Mouse (Mus musculus) liver, adult 2 months (tissue): ENCODE measurements around the gene Mylip. TPM values are rescaled to one million over a fixed set of nuclear protein-coding genes. Genes with fewer than 3 reads are reported as not detected.

ENCODE experiments used
- DNase-seq: peaks from one replicate; pipeline ENCODE4 v3.0.0-alpha.2; 2011; ENCODE audit warnings: low read depth, low spot score; ENCODE audit errors: extremely low read depth
- H3K27ac ChIP-seq: fragments of 200-500 bp; replicated peaks from 2 replicates; pipeline ENCODE4 v1.5.1; 2012; ENCODE audit warnings: low read depth, mild to moderate bottlenecking, control low read depth, inconsistent platforms, low read length; ENCODE audit not compliant: insufficient read depth
- H3K27me3 ChIP-seq: fragments of 200-500 bp; 2 replicates; pipeline ENCODE4 v1.6.1; 2012; ENCODE audit warnings: mild to moderate bottlenecking, moderate library complexity, low read length, inconsistent platforms; ENCODE audit not compliant: control insufficient read depth, insufficient read depth
- H3K36me3 ChIP-seq: fragments of 200-500 bp; 2 replicates; pipeline ENCODE4 v1.6.1; 2012; ENCODE audit warnings: low read length, inconsistent platforms; ENCODE audit not compliant: control insufficient read depth, insufficient read depth
- H3K4me1 ChIP-seq: fragments of 200-500 bp; 2 replicates; pipeline ENCODE4 v1.6.1; 2011; ENCODE audit warnings: low read length; ENCODE audit not compliant: control insufficient read depth, insufficient read depth
- H3K4me3 ChIP-seq: fragments of 200-500 bp; 2 replicates; pipeline ENCODE4 v1.5.1; 2011; ENCODE audit warnings: low read depth, mild to moderate bottlenecking, control low read depth, low read length, moderate library complexity; ENCODE audit not compliant: insufficient read depth
- H3K79me2 ChIP-seq: fragments of 200-500 bp; 2 replicates; pipeline ENCODE4 v1.6.1; 2012; ENCODE audit warnings: inconsistent platforms, mild to moderate bottlenecking, low read length, moderate library complexity; ENCODE audit not compliant: control insufficient read depth, insufficient read depth
- H3K9ac ChIP-seq: fragments of 200-500 bp; 2 replicates; pipeline ENCODE4 v1.6.1; 2012; ENCODE audit warnings: low read depth, mild to moderate bottlenecking, control low read depth, inconsistent platforms, low read length
- CTCF ChIP-seq: fragments of 200-500 bp; IDR thresholded peaks from 2 replicates; pipeline ENCODE4 v1.5.1; 2011; ENCODE audit warnings: low read depth, low read length, control low read depth
- POLR2A ChIP-seq: fragments of 200-500 bp; IDR thresholded peaks from 2 replicates; pipeline ENCODE4 v1.6.1; 2011; ENCODE audit warnings: low read length, control low read depth; ENCODE audit not compliant: insufficient read depth; ENCODE audit errors: extremely low read depth
- WGBS: fragments of 180-500 bp; shearing (Covaris S2); methylation state at CpG from one replicate; pipeline ENCODE4 v1.1.7; 2018; 5-methylcytosine and 5-hydroxymethylcytosine counted together
- polyA plus RNA-seq: library from polyadenylated mRNA; depleted of rRNA; stranded (reverse); fragments of >200 nt; gene quantifications from 2 replicates; pipeline ENCODE4 v1.2.3, GENCODE M21; 2012; rRNA removed
- total RNA-seq: library from RNA; depleted of rRNA; stranded (reverse); fragments of >200 nt; gene quantifications from 2 replicates; pipeline ENCODE4 v1.2.3, GENCODE M21; 2014; rRNA removed

Mylip gene
- total and polyA plus RNA-seq, 2 experiments = 4.8 to 9.5 TPM

DNA sequence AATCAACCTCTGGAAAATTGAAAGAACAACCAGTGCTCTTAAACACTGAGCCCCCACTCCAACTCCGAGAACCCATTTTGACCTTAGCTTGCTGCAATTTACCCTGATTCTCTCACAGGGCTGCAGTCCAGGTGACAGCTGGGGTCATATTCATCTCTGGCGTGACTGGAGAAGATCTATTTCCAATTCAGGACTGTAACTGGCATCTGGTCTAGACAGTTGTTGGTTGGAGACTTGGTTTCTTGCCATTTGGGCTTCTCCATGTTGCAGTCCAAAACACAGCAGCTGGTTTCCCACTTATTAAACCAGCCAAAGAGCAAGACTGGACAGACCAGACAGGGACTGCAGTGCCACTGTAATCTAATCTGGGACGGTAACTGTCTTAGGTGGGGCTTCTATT, 70.6 kb downstream of the Mylip start:
- 92% methylated on average over 3 of the region's 3 CpGs for WGBS
- H3K27me3 ChIP-seq = no peaks in the 10 kb centered on the region
- no peak for TF ChIP-seq CTCF
- no peak for TF ChIP-seq POLR2A

DNA sequence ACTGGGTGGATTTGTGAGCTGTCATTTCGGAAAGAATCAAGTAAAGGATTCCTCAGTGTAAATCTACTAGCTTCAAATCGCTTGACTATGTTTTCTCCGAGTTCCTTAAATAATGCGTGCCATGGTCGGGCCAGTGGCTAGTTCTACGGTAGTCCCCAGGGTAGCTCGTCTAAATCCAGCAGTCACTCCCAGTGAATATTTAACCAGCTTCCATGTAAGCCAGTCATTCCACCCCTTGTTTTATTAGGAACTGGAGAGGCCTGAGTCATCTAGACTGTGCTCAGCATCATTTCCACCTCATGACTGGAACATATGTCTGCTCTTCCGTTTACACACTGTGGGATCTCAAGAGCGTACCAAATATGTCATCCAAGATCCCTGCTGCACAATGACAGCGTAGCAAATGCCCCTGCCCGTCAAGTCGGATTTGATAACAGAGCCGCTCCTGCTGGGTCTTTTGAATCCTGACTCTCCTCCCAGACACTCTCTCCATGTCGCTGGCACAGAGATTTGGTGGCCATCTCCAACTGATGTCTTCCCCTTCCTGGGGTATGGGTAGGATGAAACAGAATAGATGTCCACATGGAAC, 71.9 kb downstream of the Mylip start:
- DNase-seq = no peak
- H3K9ac ChIP-seq = no peak overlapping the region
- H3K79me2 ChIP-seq = no peaks in the 10 kb centered on the region
- H3K27ac ChIP-seq = no peak overlapping the region
- TF ChIP-seq POLR2A (no peak), CTCF (no peak)
- 83% methylated on average over 14 of the region's 14 CpGs for WGBS
- no peaks in the 10 kb centered on the region for H3K4me1 ChIP-seq
- no peaks in the 10 kb centered on the region for H3K36me3 ChIP-seq
- no peak overlapping the region for H3K4me3 ChIP-seq
- H3K27me3 ChIP-seq = no peaks in the 10 kb centered on the region

More for the DNA sequence above, 70.6 kb downstream of the Mylip start:
- no peak overlapping the region for H3K4me3 ChIP-seq
- H3K36me3 ChIP-seq = no peaks in the 10 kb centered on the region
- H3K27ac ChIP-seq = no peak overlapping the region
- no peak overlapping the region for H3K9ac ChIP-seq
- no peak for DNase-seq
- H3K79me2 ChIP-seq = no peaks in the 10 kb centered on the region
- peaks cover 6% of the 10 kb centered on the region for H3K4me1 ChIP-seq

Other genes starting within 250 kb of the Mylip start
- gene Gmpr, start 117.7 kb downstream of the Mylip start, total RNA-seq = 0.74 and 1.1 TPM in 2 replicates
- 1.5 and 2.2 TPM in 2 replicates for gene Gmpr, start 117.7 kb downstream of the Mylip start, polyA plus RNA-seq